Mouse (Mus musculus) layer of hippocampus, adult 9-10 months (tissue): Measurements from ENCODE around the gene Draxin.

Experiments
- DNase-seq: peaks from one replicate; pipeline ENCODE4 v3.0.0; 2022; ENCODE audit warnings: low spot score

Gene Draxin

DNA sequence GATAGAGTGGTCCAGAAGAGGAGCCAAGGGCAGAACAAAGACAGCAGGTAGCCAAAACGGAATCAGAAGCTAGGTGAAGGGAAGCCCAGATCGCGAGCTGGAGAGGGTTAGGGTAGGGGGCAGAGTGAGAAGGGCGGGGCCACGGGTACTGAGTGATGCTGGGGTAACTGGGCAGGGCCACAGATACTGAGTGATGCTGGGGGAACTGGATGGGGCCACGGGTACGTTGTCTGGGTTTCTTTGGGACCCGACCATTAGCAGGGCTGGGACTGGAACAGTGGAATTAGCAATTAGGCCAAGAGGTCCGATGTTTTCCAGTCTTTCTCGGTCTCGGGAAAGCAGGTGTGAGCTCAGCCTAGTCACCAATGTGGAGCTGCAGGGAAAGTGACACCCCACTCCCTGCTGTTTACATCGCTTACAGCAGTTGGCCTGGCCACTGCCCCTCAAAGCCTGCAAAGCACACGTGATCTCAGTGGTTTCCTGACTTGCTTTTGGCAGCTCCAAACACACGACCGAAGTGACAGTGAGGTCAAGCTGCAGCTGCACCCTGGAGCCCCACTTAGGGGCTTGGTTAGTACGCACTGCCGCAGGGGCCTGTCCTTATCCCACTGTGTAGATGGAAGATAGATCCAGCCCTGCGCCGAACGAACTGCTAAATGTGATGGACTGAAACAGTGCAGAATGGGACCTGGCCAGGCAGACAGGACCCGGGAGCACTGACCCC lies 47.2 kb downstream of the Draxin start:
- no peak for DNase-seq

DNA sequence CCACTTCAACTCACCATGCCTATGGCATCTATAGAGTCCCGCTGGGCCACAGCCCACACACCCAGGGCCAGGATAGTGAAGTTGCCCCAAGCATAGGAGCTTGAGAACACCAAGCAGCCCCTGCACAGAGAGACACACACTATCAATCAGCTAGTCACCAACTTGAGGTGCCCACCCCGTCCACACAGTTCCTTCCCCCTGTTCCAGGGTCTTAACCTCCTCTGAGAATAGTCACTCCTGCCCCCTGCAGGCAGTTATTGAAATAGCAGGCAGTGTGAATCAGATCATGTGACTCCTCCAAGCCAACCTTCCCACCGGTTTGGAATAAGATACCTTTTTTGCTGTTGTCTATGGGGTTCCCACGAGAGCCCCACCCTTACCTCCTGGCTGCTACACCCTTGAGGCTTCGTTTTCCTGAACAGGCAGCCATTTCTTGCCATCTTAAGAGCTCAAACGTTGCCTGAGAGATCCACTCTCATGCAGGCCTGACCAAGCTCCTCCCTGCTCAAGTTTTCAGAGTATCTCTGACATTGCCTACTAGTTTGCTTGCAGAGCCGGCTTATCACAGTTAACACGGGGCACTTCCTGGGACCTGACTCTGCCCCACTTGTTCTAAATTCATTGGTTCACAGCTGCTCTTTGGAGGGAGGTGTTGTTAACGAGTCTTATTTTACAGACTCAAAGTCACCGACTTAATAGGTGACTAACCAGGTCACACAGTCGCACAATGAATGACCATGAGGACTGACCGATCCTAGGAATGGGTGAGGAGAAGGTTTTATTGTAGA lies 48.0 kb downstream of the Draxin start:
- DNase-seq: no peak

DNA sequence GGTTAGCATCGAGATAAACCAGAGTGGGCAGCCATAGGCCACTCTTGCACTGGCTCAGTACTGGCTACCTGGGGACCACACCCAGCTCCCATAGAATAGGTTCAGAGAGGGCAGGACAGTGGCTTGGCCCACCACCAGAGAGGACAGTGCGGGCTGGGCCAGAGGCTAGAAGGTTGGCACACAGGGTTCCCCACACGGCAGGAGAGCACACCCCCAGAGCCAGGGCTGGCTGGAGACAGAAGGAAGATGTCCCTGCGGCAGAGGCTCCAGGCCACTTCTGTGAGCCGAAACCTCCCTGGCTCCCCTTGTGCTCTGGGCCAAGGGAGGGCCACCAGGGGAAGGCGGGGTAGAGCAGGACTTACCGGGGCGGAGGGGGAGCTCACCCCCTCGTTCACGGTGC lies 49.3 kb downstream of the Draxin start:
- DNase-seq: no peak

DNA sequence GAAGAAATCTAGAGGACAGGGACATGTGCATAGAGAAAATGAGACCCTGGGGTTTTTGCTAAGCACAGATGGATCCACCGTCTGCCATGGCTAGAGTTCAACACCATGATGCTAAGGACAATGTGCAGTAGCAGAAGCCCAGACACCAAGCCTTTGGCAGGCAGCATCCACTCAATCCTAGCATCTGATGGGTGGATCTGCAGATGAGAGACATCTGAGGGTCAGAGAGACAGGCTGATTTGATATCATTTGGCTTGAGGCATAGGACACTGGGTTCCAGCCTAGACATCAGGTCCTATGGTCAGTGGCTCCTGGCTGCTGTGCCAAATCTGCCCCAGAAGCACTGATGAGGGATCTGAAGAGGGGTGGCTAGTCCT lies 49.9 kb downstream of the Draxin start:
- no peak for DNase-seq

DNA sequence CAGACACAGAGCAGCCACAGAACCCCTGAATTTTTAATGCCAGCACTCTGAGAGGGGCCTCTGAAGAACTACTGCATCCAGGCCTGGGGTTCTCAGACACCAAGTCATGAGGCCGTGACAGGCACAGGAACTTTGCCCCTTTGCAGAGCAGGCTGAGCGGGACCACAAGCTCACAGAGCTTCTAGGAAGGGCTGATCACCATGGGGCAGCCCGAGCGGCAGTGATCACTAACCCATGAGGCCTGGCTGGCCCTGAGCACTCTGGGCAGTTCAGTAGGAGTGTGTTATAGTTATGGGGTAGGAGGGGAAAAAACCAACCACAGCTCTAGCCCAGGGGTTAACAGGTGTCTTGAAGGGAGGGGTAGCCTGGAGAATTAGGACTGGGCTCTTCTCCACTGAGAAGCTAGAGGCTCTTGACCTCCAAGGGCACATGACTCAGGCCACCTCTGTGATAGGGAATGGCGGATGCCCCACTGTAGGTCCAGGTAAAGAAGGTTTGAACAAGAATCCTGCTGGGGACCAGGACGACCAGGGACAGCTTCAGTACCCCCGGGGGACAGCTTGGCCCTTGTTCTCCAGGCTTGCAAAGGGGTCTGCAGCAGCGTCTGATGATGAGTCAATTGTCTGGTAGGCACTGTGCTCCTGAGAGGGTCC lies 50.4 kb downstream of the Draxin start:
- DNase-seq: no peak

DNA sequence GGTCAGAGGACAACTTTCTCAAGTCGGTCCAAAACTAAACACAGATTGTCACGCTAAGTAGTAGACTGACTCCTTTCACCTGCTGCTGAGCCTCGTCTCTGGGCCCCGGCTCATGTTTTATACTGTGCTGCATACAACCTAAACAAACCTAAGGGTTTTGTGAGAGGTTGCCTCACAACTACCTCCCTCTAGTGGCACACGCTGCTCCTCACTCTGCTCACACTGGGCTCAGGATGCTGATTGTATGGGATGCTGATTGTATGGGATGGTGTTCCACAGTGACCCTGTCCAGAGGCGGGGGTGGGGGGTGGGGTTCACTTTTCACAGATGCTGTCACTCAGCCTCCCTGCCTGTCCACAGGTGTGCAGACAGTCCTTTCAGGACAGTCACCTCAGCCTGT lies 51.3 kb downstream of the Draxin start:
- DNase-seq: no peak

DNA sequence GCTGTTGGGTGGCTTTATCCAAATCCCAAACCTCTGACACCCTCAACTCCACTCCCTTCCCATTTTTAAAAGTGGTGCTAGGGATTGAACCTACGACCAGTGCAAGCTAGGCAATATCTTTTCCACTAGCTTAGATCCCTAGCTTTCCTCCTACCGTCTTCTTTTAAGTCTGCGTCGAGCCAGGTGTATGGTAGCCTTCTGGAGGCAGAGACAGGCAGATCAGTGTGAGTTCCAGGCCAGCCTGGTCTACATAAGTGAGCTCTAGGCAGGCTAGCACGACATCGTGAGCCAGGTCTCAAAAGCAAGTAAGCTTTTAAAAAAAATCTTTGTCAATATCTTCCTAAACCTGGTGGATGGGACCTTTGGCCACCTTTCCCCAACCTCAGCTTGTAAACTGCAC lies 54.6 kb downstream of the Draxin start:
- DNase-seq: no peak

DNA sequence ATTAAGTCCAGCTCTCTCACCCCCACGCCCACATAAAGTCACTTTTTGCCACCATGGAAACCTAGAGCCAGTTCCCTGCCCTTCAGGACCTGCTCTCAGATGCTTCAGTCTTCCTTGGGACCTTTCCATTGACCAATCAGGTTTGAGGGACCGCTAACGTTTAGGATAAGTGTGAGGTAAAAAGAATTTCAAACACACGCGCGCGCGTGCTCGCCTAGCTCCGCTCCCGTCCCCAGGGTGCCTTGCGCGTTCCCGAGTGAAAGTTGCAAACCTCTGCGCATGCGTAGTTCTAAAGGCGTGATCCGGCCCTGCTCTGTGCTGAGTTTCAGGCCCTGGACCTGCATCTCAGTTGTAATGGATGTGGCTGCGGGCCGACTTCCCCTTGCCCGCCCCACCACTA lies 55.2 kb downstream of the Draxin start:
- no peak for DNase-seq

DNA sequence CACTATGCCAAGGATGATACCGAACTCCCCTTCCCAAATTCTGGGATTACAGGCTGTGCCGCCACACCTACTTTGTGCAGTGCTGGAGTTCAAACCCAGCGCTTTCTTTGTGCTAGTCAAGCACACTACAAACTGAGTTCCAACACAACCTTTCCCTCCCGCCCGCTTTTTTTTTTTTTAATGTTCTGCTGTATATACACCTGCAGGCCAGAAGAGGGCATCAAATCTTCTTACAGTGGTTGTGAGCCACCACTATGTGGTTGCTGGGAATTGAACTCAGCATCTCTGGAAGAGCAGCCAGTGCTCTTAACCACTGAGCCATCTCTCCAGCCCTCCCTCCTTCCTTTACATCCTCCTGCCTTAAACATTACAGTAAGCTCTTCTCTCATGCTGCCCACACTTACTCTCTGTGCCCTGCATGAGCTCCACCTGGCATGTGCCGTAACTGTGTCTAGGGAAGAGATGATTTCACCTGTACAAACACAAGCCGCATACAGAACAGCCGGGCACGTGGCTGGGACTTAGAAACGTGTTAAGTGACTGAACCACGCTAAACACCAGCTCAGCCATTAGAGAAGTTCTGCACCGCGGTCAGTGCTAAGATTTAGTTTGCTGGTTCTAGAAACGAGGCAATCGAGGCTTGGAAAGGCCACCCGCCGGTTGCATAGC lies 55.8 kb downstream of the Draxin start:
- DNase-seq: no peak

DNA sequence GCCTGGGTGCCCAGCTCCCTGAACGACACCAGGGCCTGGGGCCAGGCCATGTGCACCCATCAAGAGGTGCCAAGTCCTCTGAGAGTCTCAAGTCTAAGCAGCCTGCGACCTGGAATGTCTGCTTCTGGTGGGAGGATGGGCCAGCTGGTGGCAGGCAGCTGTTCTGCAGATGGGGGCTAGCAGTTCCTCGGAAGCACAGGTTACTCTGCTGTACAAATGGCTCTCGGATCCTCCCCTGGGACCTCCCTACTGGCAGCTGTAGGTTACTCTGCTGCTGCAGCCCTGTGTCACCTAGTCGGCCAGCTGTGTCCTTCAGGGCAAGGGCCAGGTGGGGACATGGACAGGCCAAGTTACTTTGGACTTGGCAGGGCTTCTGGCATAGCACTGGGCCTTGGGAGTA lies 59.0 kb downstream of the Draxin start:
- no peak for DNase-seq

DNA sequence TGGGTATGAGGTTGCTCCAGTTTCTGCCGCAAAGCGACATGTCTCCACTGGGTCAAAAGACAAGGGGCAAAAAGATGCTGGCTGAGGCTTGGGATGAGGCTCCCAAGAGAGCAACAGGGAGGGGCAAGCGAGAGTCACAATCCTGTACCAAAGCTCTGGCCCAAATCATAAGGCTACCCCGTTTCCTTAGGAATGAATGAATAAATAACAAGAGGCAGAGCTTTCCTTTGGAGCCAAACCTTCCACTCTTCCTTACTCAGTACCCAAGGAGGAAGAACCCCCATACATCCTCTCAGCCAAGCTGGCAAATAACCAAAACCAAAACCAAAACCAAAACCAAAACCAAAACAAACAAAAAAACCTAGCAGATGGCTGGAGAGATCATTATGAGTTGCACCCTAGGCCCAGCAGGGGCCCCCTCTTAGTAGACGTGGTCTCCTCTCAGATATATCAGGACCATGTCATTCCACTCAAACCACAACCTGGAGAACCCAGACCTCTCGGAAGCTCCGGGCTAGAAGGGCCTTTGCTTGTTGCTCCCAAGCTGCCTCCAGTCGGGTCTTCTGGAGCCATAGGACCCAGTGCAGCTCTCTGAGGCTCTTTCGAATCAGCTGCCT lies 60.8 kb downstream of the Draxin start:
- DNase-seq: no peak

DNA sequence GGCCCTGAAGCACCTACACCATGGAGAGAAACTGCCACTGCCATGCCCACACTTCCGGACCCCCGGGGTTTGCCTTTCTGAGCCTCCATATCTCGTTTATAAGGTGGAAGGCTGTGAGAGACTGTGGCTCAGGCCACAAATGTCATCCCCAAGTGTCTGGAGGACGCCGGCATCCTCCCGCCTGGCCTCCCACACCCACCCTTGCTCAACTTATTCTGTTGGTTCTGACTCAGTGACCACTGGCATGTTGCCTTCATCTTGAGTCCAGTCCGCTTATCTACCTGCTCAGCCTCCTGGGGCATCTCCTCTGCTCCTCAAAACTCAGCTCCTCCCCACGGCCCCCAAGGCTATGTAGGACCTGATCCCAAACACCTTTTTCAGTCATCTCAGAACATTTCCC lies 63.2 kb downstream of the Draxin start:
- no peak for DNase-seq

DNA sequence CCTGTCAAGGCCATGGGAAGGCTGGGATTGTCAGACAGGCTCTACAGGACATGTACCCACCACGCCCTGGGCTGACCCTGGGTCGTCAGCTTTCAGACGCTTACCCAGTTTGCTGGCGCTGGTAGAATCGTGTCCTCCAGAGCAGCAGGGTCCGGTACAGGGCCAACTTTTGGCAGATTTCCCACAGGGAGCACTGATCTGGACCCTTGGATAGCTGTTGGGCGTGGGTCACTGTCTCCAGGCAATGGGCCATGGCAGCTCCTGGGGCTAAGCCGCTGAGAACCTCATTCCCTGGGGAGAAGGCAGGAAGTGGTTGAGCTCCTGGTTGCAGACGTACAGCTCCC lies 64.1 kb downstream of the Draxin start:
- no peak for DNase-seq

DNA sequence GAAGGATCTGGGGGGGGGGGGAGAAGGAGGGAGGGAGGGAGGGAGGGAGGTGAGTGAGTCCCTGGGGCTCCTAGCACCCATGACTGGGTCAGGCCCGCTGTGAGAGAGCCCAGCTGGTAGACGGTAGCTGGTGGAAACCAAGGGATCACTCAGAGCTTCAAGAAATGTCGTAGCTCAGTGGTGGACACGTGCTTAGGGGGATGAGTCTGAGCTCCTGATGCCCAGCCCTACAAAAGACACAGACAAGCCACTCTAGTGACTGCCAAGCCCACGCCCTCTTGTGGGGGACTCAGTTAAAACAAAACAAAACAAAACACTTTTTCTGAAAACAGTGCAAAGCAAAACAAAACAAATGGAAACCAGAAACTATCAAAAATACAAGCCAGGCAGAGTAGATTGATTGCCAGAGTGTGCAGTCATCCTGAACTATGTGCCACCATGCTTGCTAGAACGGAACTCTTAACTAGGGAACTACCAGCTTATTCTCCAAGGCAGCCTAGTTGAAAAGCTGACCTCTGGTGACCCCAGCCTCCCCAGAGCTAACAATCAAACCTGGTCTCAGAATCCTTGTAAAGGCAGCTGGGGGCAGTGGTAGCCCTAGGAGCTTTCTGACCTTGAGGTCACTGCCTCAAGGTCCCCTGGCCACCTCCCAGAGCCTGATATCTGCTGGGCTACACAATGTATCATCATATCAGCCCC lies 64.6 kb downstream of the Draxin start:
- no peak for DNase-seq

DNA sequence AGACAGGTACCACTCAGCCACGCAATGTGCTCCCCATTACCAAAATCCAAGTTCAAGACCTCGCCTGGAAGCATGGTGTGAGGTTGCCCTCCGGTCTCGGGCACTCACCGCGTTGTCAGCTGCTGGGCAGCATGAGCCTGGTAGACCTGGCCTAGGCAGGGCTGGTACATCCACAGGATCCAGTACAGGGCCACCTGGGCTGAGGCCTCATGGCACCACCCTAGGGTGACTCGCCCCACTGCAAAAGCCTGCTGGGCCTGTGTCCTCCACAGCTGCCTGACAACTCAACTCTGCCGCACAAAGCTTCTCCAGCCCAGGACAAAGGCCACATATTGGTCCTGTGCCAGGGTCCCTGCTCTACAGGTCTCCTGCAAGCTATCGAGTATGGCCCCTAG lies 69.4 kb downstream of the Draxin start:
- no peak for DNase-seq

DNA sequence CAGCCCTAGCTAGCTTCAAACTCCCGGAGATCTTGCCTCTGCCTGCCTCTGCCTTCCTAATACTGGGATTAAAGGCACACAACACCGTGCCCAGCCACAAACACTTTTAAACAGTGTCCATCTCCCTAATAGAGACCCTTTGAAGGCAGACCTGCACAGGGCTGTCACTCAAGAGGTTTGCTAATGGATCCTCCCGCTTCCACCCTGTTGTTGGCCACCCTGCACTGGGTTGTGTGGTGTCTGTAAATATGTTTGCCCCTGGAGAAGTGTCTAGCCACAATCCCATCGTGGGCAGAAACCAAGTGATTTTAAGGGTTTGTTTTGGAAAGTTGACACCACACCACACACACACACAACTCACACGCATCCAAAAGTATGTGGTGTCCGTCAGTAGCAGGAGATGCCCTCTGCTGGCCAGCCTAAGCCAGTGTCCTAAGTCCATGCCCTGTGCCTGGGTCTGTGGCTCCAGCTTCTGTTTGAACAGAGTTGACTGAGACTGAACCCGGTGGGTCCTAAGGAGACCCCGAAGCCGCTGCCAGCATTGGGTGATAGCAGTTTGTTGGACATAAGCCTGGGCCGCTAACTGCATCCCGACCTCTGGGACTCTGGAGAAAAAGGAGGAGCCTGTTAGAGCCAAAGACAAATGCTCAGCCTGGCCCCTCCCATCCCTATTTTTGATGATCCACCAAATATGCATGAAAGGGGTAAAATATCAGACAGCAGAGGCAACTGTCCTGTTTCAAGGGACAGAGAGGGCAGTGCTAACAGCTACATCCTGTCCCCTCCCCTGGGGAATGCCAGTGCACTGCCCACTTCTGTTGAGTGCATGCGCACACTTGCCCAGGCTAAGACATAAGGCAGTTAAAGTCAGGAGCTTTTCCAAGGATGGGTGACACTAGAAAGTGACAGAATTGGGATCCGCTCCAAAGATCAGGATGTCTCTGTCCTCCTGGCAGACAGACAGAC lies 70.1 kb downstream of the Draxin start:
- DNase-seq: no peak

DNA sequence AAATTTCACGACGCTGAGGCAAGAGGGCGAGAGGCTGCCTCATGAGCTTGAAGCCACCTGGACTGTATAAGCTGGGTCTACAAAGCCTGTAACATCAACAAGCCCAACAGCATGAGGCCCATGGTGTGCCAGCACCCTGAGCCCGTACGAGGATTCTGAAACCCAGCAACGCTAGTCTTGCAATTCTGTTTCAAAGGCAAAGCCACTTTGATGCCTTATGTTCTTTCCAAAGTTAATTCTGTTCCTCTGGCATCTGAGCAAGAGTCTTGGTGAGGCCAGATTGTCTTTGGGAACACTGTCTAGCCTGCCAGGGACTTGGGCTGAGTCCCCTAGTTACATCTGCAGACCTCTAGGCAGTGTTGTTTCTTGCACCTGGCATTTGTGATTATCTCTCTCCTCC lies 71.5 kb downstream of the Draxin start:
- DNase-seq: no peak

DNA sequence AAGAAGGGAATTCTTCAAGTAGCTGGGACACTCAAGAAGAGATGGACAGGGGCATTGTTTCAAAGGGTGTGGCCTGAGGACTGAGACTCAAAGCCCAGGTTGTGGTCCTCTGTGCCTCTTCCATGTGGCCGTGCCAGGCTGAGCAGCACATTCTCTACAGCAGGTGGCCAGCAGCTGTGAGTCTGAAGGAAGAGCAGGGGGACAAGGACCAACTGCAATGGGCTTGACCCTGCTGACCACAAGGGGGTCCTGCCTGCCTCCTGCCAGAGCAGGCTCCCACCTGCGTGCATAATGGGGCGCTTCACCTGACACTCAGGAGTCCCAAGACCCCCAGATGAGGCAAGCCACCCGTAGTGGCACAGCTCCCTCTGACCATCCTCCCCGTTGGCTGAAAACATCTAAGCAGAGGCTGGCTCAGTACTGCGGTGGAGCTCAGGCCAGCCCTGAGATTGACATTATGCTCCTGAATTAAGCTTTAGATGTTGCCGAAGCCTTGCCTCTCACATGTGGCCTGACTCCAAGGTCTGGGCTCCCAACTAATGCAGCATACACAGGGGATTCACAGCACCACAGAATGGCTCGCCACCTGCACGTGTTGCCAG lies 72.2 kb downstream of the Draxin start:
- DNase-seq: no peak

DNA sequence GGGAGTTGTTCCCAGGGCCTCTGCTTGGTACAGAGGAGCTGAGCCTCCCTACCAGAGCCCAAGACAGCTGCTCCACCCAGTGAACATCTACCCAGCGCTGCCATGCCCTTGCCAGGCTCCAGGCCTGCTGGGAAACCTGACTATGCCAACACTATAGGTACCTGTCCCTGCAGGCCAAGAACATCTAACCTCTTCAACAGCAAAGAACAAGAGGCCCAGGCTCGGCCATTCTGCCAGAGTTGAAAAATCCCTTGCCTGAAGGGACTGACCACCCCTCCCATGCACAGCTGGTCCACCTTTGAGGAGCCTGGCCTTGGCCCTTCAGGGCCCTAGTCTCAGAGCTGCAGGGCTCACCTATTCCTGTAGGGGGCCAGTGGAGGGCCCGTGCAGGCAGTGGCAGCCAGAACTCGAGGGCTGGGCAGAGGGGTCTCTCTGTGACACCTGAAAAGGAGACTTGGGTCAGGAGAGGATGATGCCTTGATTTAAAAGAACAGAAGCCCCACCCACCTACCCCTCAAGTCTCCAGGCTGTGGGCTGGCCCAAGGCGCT lies 72.8 kb downstream of the Draxin start:
- no peak for DNase-seq

DNA sequence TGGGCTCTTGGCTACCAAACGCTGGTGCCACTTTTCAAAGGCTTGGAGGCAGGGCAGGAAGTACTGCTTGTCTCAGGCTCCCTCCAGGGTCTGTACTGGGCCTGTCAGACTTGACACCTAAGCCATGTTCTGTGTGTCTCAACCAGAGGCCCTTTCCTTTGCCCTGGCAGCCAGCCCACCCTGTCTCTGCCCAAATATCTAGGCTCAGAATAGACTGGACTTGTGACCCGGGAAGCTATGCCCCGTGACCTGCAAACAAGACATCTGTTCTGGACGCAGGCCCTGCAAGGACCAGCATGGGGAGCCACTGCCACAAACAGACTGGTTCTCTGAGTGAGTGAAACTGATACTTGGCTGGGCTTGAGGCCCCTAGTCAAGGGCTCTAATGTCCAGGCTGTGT lies 73.7 kb downstream of the Draxin start:
- DNase-seq: no peak
